In the genomic region with DNA sequence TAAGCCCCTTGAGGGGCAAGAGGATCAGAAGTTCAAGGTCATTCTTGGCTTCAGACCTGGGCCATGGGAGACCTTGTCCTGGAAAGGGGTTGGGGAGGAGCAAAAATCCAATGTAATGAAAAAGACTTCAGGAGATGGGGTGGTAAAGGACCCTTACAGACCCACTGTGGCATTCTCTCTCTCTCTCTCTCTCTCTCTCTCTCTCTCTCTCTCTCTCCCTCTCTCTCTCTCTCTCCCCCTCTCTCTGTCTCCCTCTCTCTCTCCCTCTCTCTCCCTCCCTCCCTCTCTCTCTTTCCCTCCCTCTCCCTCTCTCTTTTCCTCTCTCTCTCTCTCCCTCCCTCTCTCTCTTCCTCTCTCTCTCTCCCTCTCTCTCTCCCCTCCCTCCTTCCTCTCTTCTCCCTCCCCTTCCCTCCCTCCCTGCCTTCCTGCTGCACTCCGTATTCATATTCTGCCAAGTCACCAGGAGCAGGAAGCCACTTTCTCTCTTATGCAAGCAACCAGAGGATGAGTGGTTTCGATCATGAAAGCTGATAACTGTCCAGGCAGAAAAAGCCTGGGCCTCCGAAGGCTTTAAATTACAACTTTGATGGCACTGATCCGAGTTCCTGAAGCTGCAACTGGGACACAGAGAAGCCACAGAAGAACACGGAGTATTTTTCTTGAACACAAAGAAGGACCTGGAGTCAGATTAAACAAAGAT, we compare ENCODE assay signal across 12 mouse cellular contexts.
A peak's percentile ranks its signal among the peaks of the same experiment; 100 is the strongest.
DNase-seq lines count a peak whose midpoint lies in the region; ATAC-seq lines count a peak whose summit lies in the region.
"Had no signal": no experiment of that assay in that cellular context is flagged by ENCODE, and none has a peak within 500 bp of the region (broad histone marks: within the 10 kb centered on the region; RNA-seq: fewer than 3 reads in every experiment).

No protein-coding gene starts in this region.

- no peaks in the 10 kb centered on the region for H3K36me3 ChIP-seq in embryonic facial prominence, embryonic 13.5 days
- H3K36me3 ChIP-seq in embryonic facial prominence, embryonic 10.5 days (replicated peaks): no peaks in the 10 kb centered on the region
- H3K36me3 ChIP-seq in forebrain, embryonic 13.5 days (ENCODE audit: poor library complexity, severe bottlenecking): no peaks in the 10 kb centered on the region
- H3K36me3 ChIP-seq: heart, embryonic 10.5 days had no signal

- 0 out of 2 replicates have a peak overlapping the region, but pooled peaks have one; percentile 22 for H3K27ac ChIP-seq in embryonic facial prominence, embryonic 13.5 days
- H3K27ac ChIP-seq in embryonic facial prominence, embryonic 10.5 days (replicated peaks): no peak overlapping the region
- no peak overlapping the region for H3K27ac ChIP-seq in forebrain, embryonic 13.5 days
- H3K27ac ChIP-seq: heart, embryonic 10.5 days had no signal

- no peak overlapping the region for H3K9ac ChIP-seq in embryonic facial prominence, embryonic 13.5 days
- H3K9ac ChIP-seq in forebrain, embryonic 13.5 days: no peak overlapping the region

- H3K27me3 ChIP-seq in embryonic facial prominence, embryonic 13.5 days: no peaks in the 10 kb centered on the region
- H3K27me3 ChIP-seq in embryonic facial prominence, embryonic 10.5 days (replicated peaks; ENCODE audit: low read depth, poor library complexity, severe bottlenecking): no peaks in the 10 kb centered on the region
- no peaks in the 10 kb centered on the region for H3K27me3 ChIP-seq in forebrain, embryonic 13.5 days

- H3K4me3 ChIP-seq in embryonic facial prominence, embryonic 13.5 days: no peak overlapping the region
- no peak overlapping the region for H3K4me3 ChIP-seq in embryonic facial prominence, embryonic 10.5 days
- H3K4me3 ChIP-seq in forebrain, embryonic 13.5 days: no peak overlapping the region
- H3K4me3 ChIP-seq: heart, embryonic 10.5 days had no signal

- no peak overlapping the region for H3K4me2 ChIP-seq in embryonic facial prominence, embryonic 13.5 days
- no peak overlapping the region for H3K4me2 ChIP-seq in forebrain, embryonic 13.5 days

- H3K9me3 ChIP-seq in embryonic facial prominence, embryonic 13.5 days: no peaks in the 10 kb centered on the region
- no peaks in the 10 kb centered on the region for H3K9me3 ChIP-seq in embryonic facial prominence, embryonic 10.5 days
- H3K9me3 ChIP-seq in forebrain, embryonic 13.5 days (replicated peaks): peaks cover under 1% of the 10 kb centered on the region; the same call in 1 of the 2 replicates
- H3K9me3 ChIP-seq: heart, embryonic 10.5 days had no signal

- DNase-seq in embryonic facial prominence, embryonic 10.5 days (ENCODE audit: low spot score): no peak
- DNase-seq in lung, adult 18-20 months: peak; percentile 15 to 55
- no peak for DNase-seq in lung, postnatal 10 days
- DNase-seq in gonadal fat pad, adult 2 months (ENCODE audit: low read depth): peak; percentile 95
- peak; percentile 91 for DNase-seq in skeletal muscle tissue, adult 2 months (ENCODE audit: low read depth, low spot score)
- no peak for DNase-seq in ovary, postnatal 36 days (ENCODE audit: low spot score)
- DNase-seq: cerebellum, postnatal 14 days; thymus, postnatal 4 days had no signal

- no peak for ATAC-seq in embryonic facial prominence, embryonic 13.5 days (ENCODE audit: insufficient number of reproducible peaks, insufficient read depth, low FRiP score, low TSS enrichment, low read depth)
- ATAC-seq in forebrain, embryonic 13.5 days: no peak
- ATAC-seq: midbrain, embryonic 16.5 days had no signal

- 15% methylated on average over 5 of the region's 5 CpGs for WGBS in embryonic facial prominence, embryonic 13.5 days
- 40% methylated on average over 5 of the region's 5 CpGs for WGBS in embryonic facial prominence, embryonic 10.5 days
- WGBS in forebrain, embryonic 13.5 days: 46% methylated on average over 5 of the region's 5 CpGs

- H3K4me1 ChIP-seq in embryonic facial prominence, embryonic 13.5 days: no peaks in the 10 kb centered on the region
- H3K4me1 ChIP-seq in embryonic facial prominence, embryonic 10.5 days: peaks cover 5% of the 10 kb centered on the region
- H3K4me1 ChIP-seq in forebrain, embryonic 13.5 days: no peaks in the 10 kb centered on the region

Comparison
In these comparisons a context has a peak if more than half of its experiments do, and no peak if none do; other contexts are left out.
1. DNase-seq: peak in lung, adult 18-20 months (2 of 2), gonadal fat pad, adult 2 months (single experiment) and skeletal muscle tissue, adult 2 months (single experiment); none in embryonic facial prominence, embryonic 10.5 days (single experiment), lung, postnatal 10 days (single experiment) and ovary, postnatal 36 days (single experiment).